Mouse (Mus musculus): ENCODE results near the gene Psma4.

- TF ChIP-seq CTCF (IDR thresholded peaks at IDR 0.05; ENCODE audit: low read depth, low read length): no peak
- TF ChIP-seq POLR2A (IDR thresholded peaks at IDR 0.05; ENCODE audit: extremely low read depth, insufficient read depth, low read length): no peak
Measured at GRCm38 (mm10) chr9:54916401-54916800, 34.2 kb upstream of the Psma4 start.
